Mouse (Mus musculus) spleen, adult 2 months (tissue): ENCODE measurements around the gene Wrap53.

Source experiments
- CTCF ChIP-seq: fragments of 200-500 bp; IDR thresholded peaks from 2 replicates; pipeline ENCODE4 v1.5.1; 2011; ENCODE audit warnings: mild to moderate bottlenecking, inconsistent platforms; ENCODE audit not compliant: insufficient read depth, insufficient read length, insufficient replicate concordance; ENCODE audit errors: extremely low read depth
- POLR2A ChIP-seq: fragments of 200-500 bp; IDR thresholded peaks from 2 replicates; pipeline ENCODE4 v1.6.1; 2011; ENCODE audit warnings: low read depth, low read length, inconsistent platforms

- TF ChIP-seq CTCF (no peak), POLR2A (no peak)
These were observed 42.4 kb upstream of the Wrap53 start for GRCm38 (mm10) chr11:69622406-69622805.
